Mouse (Mus musculus) stomach, postnatal 0 days (tissue): ENCODE results near the gene Sema3e. TPM values are rescaled to one million over a fixed set of nuclear protein-coding genes. Genes with fewer than 3 reads are reported as not detected.

ENCODE experiments used
- ATAC-seq: fragments of 200-750 bp; cut with Nextera tagmentation; 2 replicates; pipeline ENCODE4 v1.8.0; 2017; ENCODE audit not compliant: low FRiP score, low TSS enrichment
- DNase-seq: peaks from one replicate; pipeline ENCODE4 v3.0.0-alpha.2; 2016; ENCODE audit warnings: low spot score
- H3K27ac ChIP-seq: fragments of 300-500 bp; sonication (generic); replicated peaks from 2 replicates; pipeline ENCODE4 v1.5.1; 2014; ENCODE audit warnings: mild to moderate bottlenecking, control low read depth
- H3K27me3 ChIP-seq: fragments of 300-500 bp; sonication (generic); 2 replicates; pipeline ENCODE4 v1.6.1; 2014; ENCODE audit warnings: low read length; ENCODE audit not compliant: control insufficient read depth, insufficient read depth
- H3K36me3 ChIP-seq: fragments of 300-500 bp; sonication (generic); 2 replicates; pipeline ENCODE4 v1.6.1; 2014; ENCODE audit warnings: low read length, mixed read lengths; ENCODE audit not compliant: control insufficient read depth, insufficient read depth
- H3K4me1 ChIP-seq: fragments of 300-500 bp; sonication (generic); replicated peaks from 2 replicates; pipeline ENCODE4 v1.6.1; 2014; ENCODE audit warnings: antibody characterized with exemption; ENCODE audit not compliant: control insufficient read depth, insufficient read depth
- H3K4me2 ChIP-seq: fragments of 300-500 bp; sonication (generic); replicated peaks from 2 replicates; pipeline ENCODE4 v1.6.1; 2014; ENCODE audit warnings: low read depth, mild to moderate bottlenecking, control low read depth, moderate library complexity
- H3K4me3 ChIP-seq: fragments of 300-500 bp; sonication (generic); 2 replicates; pipeline ENCODE4 v1.5.1; 2014; ENCODE audit warnings: low read depth, low read length, control low read depth
- H3K9ac ChIP-seq: fragments of 300-500 bp; sonication (generic); 2 replicates; pipeline ENCODE4 v1.6.1; 2014; ENCODE audit warnings: mild to moderate bottlenecking, low read length, control low read depth, mixed read lengths
- H3K9me3 ChIP-seq: fragments of 300-500 bp; sonication (generic); 2 replicates; pipeline ENCODE4 v1.6.1; 2016; ENCODE audit warnings: low read length; ENCODE audit not compliant: control insufficient read depth
- CTCF ChIP-seq: IDR thresholded peaks from 2 replicates; pipeline ENCODE4 v1.5.1; 2016; ENCODE audit warnings: antibody characterized with exemption, low read depth, mild to moderate bottlenecking, moderate library complexity
- EP300 ChIP-seq: optimal IDR thresholded peaks from 2 replicates; pipeline ENCODE3; 2016; ENCODE audit warnings: antibody characterized with exemption
- WGBS: fragments of 180-500 bp; shearing (Covaris S2); extraction: QIAGEN DNeasy Blood & Tissue Kit; methylation state at CpG from one replicate; pipeline ENCODE4 v1.1.7; 2014; 5-methylcytosine and 5-hydroxymethylcytosine counted together
- polyA plus RNA-seq: library from polyadenylated mRNA; unstranded; fragments of >200 nt; fragmentation: Nextera tagmentation; extraction: Ambion mirVana; gene quantifications from 2 replicates; pipeline ENCODE4 v1.2.1, GENCODE M21; 2015

Sema3e gene
- polyA plus RNA-seq, 1 experiment from 2014 or later, result 7.8 TPM

GRCm38 (mm10) chr5:14054472-14054871, 29.4 kb downstream of the Sema3e start:
- Histone ChIP-seq H3K9ac (no peak overlapping the region), H3K9me3 (no peaks in the 10 kb centered on the region), H3K4me1 (no peaks in the 10 kb centered on the region), H3K27me3 (no peaks in the 10 kb centered on the region), H3K27ac (no peak overlapping the region), H3K4me3 (no peak overlapping the region), H3K4me2 (no peak overlapping the region), H3K36me3 (no peaks in the 10 kb centered on the region)
- WGBS, result 71% methylated on average over 5 of the region's 5 CpGs
- ATAC-seq (no peak), DNase-seq (no peak)
- no peak for TF ChIP-seq EP300
- no peak for TF ChIP-seq CTCF

GRCm38 (mm10) chr5:14059895-14060553, 34.9 kb downstream of the Sema3e start:
- TF ChIP-seq EP300 (no peak), CTCF (no peak)
- Histone ChIP-seq H3K4me1 (no peaks in the 10 kb centered on the region), H3K4me2 (no peak overlapping the region), H3K9me3 (no peaks in the 10 kb centered on the region), H3K27me3 (no peaks in the 10 kb centered on the region), H3K9ac (no peak overlapping the region), H3K4me3 (no peak overlapping the region), H3K36me3 (no peaks in the 10 kb centered on the region), H3K27ac (no peak overlapping the region)
- ATAC-seq (no peak), DNase-seq (no peak)
- WGBS, result 60% methylated on average over 4 of the region's 4 CpGs

- Histone ChIP-seq H3K4me3 (no peak overlapping the region), H3K36me3 (no peaks in the 10 kb centered on the region), H3K27ac (no peak overlapping the region), H3K27me3 (no peaks in the 10 kb centered on the region), H3K9me3 (no peaks in the 10 kb centered on the region), H3K4me2 (no peak overlapping the region), H3K9ac (no peak overlapping the region), H3K4me1 (no peaks in the 10 kb centered on the region)
- WGBS, result 65% methylated on average over 4 of the region's 4 CpGs
- DNase-seq (no peak), ATAC-seq (no peak)
- TF ChIP-seq EP300 (no peak), CTCF (no peak)
Observed at GRCm38 (mm10) chr5:14062918-14063481, 37.9 kb downstream of the Sema3e start.

- no peak for DNase-seq
- H3K27me3 ChIP-seq, result no peaks in the 10 kb centered on the region
- H3K27ac ChIP-seq, result no peak overlapping the region
- no peak overlapping the region for H3K4me3 ChIP-seq
- 67% methylated on average over 3 of the region's 3 CpGs for WGBS
- TF ChIP-seq EP300 (no peak), CTCF (no peak)
- no peak for ATAC-seq
- H3K9me3 ChIP-seq, result no peaks in the 10 kb centered on the region
- H3K36me3 ChIP-seq, result no peaks in the 10 kb centered on the region
- H3K9ac ChIP-seq, result no peak overlapping the region
- H3K4me2 ChIP-seq, result no peak overlapping the region
- H3K4me1 ChIP-seq, result no peaks in the 10 kb centered on the region
Observed at GRCm38 (mm10) chr5:14073152-14073551, 48.1 kb downstream of the Sema3e start.

- H3K27ac ChIP-seq, result no peak overlapping the region
- 44% methylated on average over 2 of the region's 2 CpGs for WGBS
- DNase-seq, result no peak
Observed at GRCm38 (mm10) chr5:14088100-14088499, 63.0 kb downstream of the Sema3e start.

GRCm38 (mm10) chr5:14089875-14090608, 65.0 kb downstream of the Sema3e start:
- TF ChIP-seq CTCF (no peak), EP300 (no peak)
- Histone ChIP-seq H3K27me3 (no peaks in the 10 kb centered on the region), H3K27ac (no peak overlapping the region), H3K4me2 (no peak overlapping the region), H3K36me3 (no peaks in the 10 kb centered on the region), H3K4me1 (no peaks in the 10 kb centered on the region), H3K4me3 (no peak overlapping the region), H3K9ac (no peak overlapping the region), H3K9me3 (no peaks in the 10 kb centered on the region)
- DNase-seq (no peak), ATAC-seq (no peak)
- 60% methylated on average over 9 of the region's 9 CpGs for WGBS

More at GRCm38 (mm10) chr5:14088100-14088499, 63.0 kb downstream of the Sema3e start:
- H3K4me3 ChIP-seq, result no peak overlapping the region
- ATAC-seq, result no peak
- H3K9ac ChIP-seq, result no peak overlapping the region
- H3K36me3 ChIP-seq, result no peaks in the 10 kb centered on the region
- no peaks in the 10 kb centered on the region for H3K27me3 ChIP-seq
- TF ChIP-seq EP300 (no peak), CTCF (no peak)
- no peaks in the 10 kb centered on the region for H3K9me3 ChIP-seq
- H3K4me1 ChIP-seq, result no peaks in the 10 kb centered on the region
- no peak overlapping the region for H3K4me2 ChIP-seq
